Mouse (Mus musculus) CH12.LX (cell line): ENCODE measurements around the gene Steap3.

Source experiments
- BHLHE40 ChIP-seq: IDR thresholded peaks from 2 replicates; pipeline ENCODE4 v1.6.1; 2011; ENCODE audit warnings: mild to moderate bottlenecking, low read depth, low read length, improper control_type of control experiment
- CHD1 ChIP-seq: IDR thresholded peaks from 2 replicates; pipeline ENCODE4 v1.6.1; 2012; ENCODE audit warnings: low read depth, low read length, improper control_type of control experiment, inconsistent platforms
- CTCF ChIP-seq, 2 experiments: IDR thresholded peaks in 1 of 2; conservative IDR thresholded peaks in 1 of 2; 2 replicates each; pipeline ENCODE4 v1.5.1; 2011 to 2012; ENCODE audit warnings: low read depth in 2 of 2, low read length in 2 of 2, improper control_type of control experiment in 1 of 2, inconsistent platforms in 1 of 2, mild to moderate bottlenecking in 1 of 2, moderate library complexity in 1 of 2
- ELF1 ChIP-seq: IDR thresholded peaks from 2 replicates; pipeline ENCODE4 v1.6.1; 2014; ENCODE audit warnings: low read depth, mild to moderate bottlenecking, inconsistent platforms, low read length, improper control_type of control experiment
- ETS1 ChIP-seq: conservative IDR thresholded peaks from 2 replicates; pipeline ENCODE4 v1.6.1; 2012; ENCODE audit warnings: low read depth, mild to moderate bottlenecking, inconsistent platforms, low read length, improper control_type of control experiment, moderate library complexity
- GABPA ChIP-seq: IDR thresholded peaks from 2 replicates; pipeline ENCODE4 v1.6.1; 2012; ENCODE audit warnings: low read depth, low read length, improper control_type of control experiment, inconsistent platforms; ENCODE audit not compliant: insufficient replicate concordance
- KAT2A ChIP-seq: IDR thresholded peaks from 2 replicates; pipeline ENCODE4 v1.6.1; 2012; ENCODE audit warnings: low read length, improper control_type of control experiment, inconsistent platforms; ENCODE audit not compliant: insufficient replicate concordance
- POLR2A ChIP-seq: IDR thresholded peaks from 2 replicates; pipeline ENCODE4 v1.6.1; 2011; ENCODE audit warnings: low read depth, mild to moderate bottlenecking, improper control_type of control experiment, low read length
- SIN3A ChIP-seq: IDR thresholded peaks from 2 replicates; pipeline ENCODE4 v1.6.1; 2012; ENCODE audit warnings: low read length, improper control_type of control experiment, inconsistent platforms
- TCF12 ChIP-seq: IDR thresholded peaks from 2 replicates; pipeline ENCODE4 v1.6.1; 2014; ENCODE audit warnings: low read depth, mild to moderate bottlenecking, inconsistent platforms, low read length, improper control_type of control experiment
- ZC3H11A ChIP-seq: IDR thresholded peaks from 2 replicates; pipeline ENCODE4 v1.6.1; 2012; ENCODE audit warnings: low read depth, mild to moderate bottlenecking, inconsistent platforms, low read length, improper control_type of control experiment

- TF ChIP-seq KAT2A (no peak), ELF1 (no peak), CTCF (conservative IDR thresholded peaks at IDR 0.05 in 1 of 2, IDR thresholded peaks at IDR 0.05 in 1 of 2; ENCODE audit: low read depth in 2 of 2, low read length in 2 of 2) (no peak), GABPA (no peak), POLR2A (no peak), CHD1 (no peak), ETS1 (peak; percentile 47), ZC3H11A (no peak), TCF12 (no peak), BHLHE40 (no peak), SIN3A (no peak)
These were observed 109.9 kb downstream of the Steap3 start for GRCm38 (mm10) chr1:120162616-120163015.
